Mouse (Mus musculus) heart, postnatal 0 days (tissue): ENCODE data around the gene Wdr83os. TPM values are rescaled to one million over a fixed set of nuclear protein-coding genes. Genes with fewer than 3 reads are reported as not detected.

Experiments
- ATAC-seq: fragments of 200-750 bp; cut with Nextera tagmentation; 2 replicates; pipeline ENCODE4 v1.8.0; 2017; ENCODE audit warnings: low read depth, moderate number of reproducible peaks, moderate library complexity; ENCODE audit not compliant: insufficient read depth
- DNase-seq: peaks from one replicate; pipeline ENCODE4 v3.0.0-alpha.2; 2016; ENCODE audit warnings: low spot score
- H3K27ac ChIP-seq: fragments of 300-500 bp; sonication (generic); 2 replicates; pipeline ENCODE4 v1.5.1; 2014; ENCODE audit warnings: low read depth, mild to moderate bottlenecking
- H3K27me3 ChIP-seq: fragments of 300-500 bp; sonication (generic); 2 replicates; pipeline ENCODE4 v1.6.1; 2014; ENCODE audit warnings: low read length, mixed read lengths; ENCODE audit not compliant: control insufficient read depth, insufficient read depth
- H3K36me3 ChIP-seq: fragments of 300-500 bp; sonication (generic); replicated peaks from 2 replicates; pipeline ENCODE4 v1.6.1; 2014; ENCODE audit warnings: low read length, mixed read lengths; ENCODE audit not compliant: control insufficient read depth, insufficient read depth
- H3K4me1 ChIP-seq: fragments of 300-500 bp; sonication (generic); 2 replicates; pipeline ENCODE4 v1.6.1; 2014; ENCODE audit warnings: antibody characterized with exemption; ENCODE audit not compliant: control insufficient read depth, insufficient read depth
- H3K4me2 ChIP-seq: fragments of 300-500 bp; sonication (generic); 2 replicates; pipeline ENCODE4 v1.6.1; 2014; ENCODE audit warnings: low read depth, mild to moderate bottlenecking, low read length, moderate library complexity
- H3K4me3 ChIP-seq: fragments of 300-500 bp; sonication (generic); 2 replicates; pipeline ENCODE4 v1.5.1; 2014; ENCODE audit warnings: low read depth, low read length
- H3K9ac ChIP-seq: fragments of 300-500 bp; sonication (generic); replicated peaks from 2 replicates; pipeline ENCODE4 v1.6.1; 2014; ENCODE audit warnings: low read depth, low read length, mixed read lengths
- H3K9me3 ChIP-seq: fragments of 300-500 bp; sonication (generic); replicated peaks from 2 replicates; pipeline ENCODE4 v1.6.1; 2016; ENCODE audit warnings: low read length; ENCODE audit not compliant: control insufficient read depth
- CTCF ChIP-seq: IDR thresholded peaks from 2 replicates; pipeline ENCODE4 v1.5.1; 2016; ENCODE audit warnings: antibody characterized with exemption, control low read depth, low read depth
- EP300 ChIP-seq: IDR thresholded peaks from 2 replicates; pipeline ENCODE4 v1.6.1; 2016; ENCODE audit warnings: antibody characterized with exemption, low read depth
- WGBS: fragments of 180-500 bp; shearing (Covaris S2); extraction: QIAGEN DNeasy Blood & Tissue Kit; methylation state at CpG from one replicate; pipeline ENCODE4 v1.1.7; 2014; 5-methylcytosine and 5-hydroxymethylcytosine counted together
- polyA plus RNA-seq: library from polyadenylated mRNA; unstranded; fragments of >200 nt; fragmentation: Nextera tagmentation; extraction: Ambion mirVana; gene quantifications from 2 replicates; pipeline ENCODE4 v1.2.1, GENCODE M21; 2015
- total RNA-seq: library from RNA; depleted of rRNA; stranded (reverse); fragments of >200 nt; gene quantifications from 2 replicates; pipeline ENCODE4 v1.2.3, GENCODE M21; 2014; ENCODE audit warnings: low replicate concordance

Gene Wdr83os
- total and polyA plus RNA-seq, 2 experiments from 2014 or later = 99.8 to 101 TPM

GRCm38 (mm10) chr8:85083108-85083813 is 2.7 kb downstream of the Wdr83os start, which contains the start of gene Man2b1:
Man2b1 (plus strand) TSS chr8:85083270.
- Histone ChIP-seq H3K9ac (peak within 1 kb of the TSS; percentile 58), H3K4me3 (peak within 1 kb of the TSS; percentile 80), H3K27ac (peak within 1 kb of the TSS; percentile 55)

GRCm38 (mm10) chr8:85084633-85085032 is 4.1 kb downstream of the Wdr83os start:
- H3K4me2 ChIP-seq = no peak overlapping the region
- no peak for ATAC-seq
- WGBS = 75% methylated on average over 8 of the region's 8 CpGs

More at GRCm38 (mm10) chr8:85083108-85083813, 2.7 kb downstream of the Wdr83os start, which contains the start of gene Man2b1:
- DNase-seq (peak; percentile 82), ATAC-seq (peak; percentile 88)
- Histone ChIP-seq H3K27me3 (no peaks in the 10 kb centered on the region), H3K4me2 (peak within 1 kb of the TSS; percentile 93), H3K36me3 (peaks cover 31% of the 10 kb centered on the region), H3K9me3 (no peaks in the 10 kb centered on the region), H3K4me1 (peaks cover 20% of the 10 kb centered on the region)
- TF ChIP-seq CTCF (peak; percentile 35), EP300 (no peak)
- under 1% methylated on average over 30 of the region's 30 CpGs for WGBS

GRCm38 (mm10) chr8:85086238-85086637 is 5.7 kb downstream of the Wdr83os start:
- Histone ChIP-seq H3K27me3 (no peaks in the 10 kb centered on the region), H3K4me2 (no peak overlapping the region), H3K4me3 (no peak overlapping the region), H3K9ac (no peak overlapping the region), H3K36me3 (peaks cover 36% of the 10 kb centered on the region), H3K9me3 (no peaks in the 10 kb centered on the region), H3K27ac (no peak overlapping the region), H3K4me1 (peaks cover 11% of the 10 kb centered on the region)
- no peak for ATAC-seq
- no peak for DNase-seq
- 74% methylated on average over 3 of the region's 3 CpGs for WGBS
- no peak for TF ChIP-seq CTCF
- TF ChIP-seq EP300 = no peak

More at GRCm38 (mm10) chr8:85084633-85085032, 4.1 kb downstream of the Wdr83os start:
- H3K27ac ChIP-seq = no peak overlapping the region
- H3K4me3 ChIP-seq = no peak overlapping the region
- TF ChIP-seq EP300 (no peak), CTCF (no peak)
- peaks cover 36% of the 10 kb centered on the region for H3K36me3 ChIP-seq
- no peak for DNase-seq
- H3K9ac ChIP-seq = no peak overlapping the region
- H3K4me1 ChIP-seq = peaks cover 18% of the 10 kb centered on the region
- no peaks in the 10 kb centered on the region for H3K9me3 ChIP-seq
- H3K27me3 ChIP-seq = no peaks in the 10 kb centered on the region

GRCm38 (mm10) chr8:85088771-85089170 is 8.2 kb downstream of the Wdr83os start:
- 58% methylated on average over 2 of the region's 2 CpGs for WGBS
- Histone ChIP-seq H3K9ac (no peak overlapping the region), H3K4me3 (no peak overlapping the region), H3K4me2 (no peak overlapping the region), H3K27me3 (no peaks in the 10 kb centered on the region), H3K9me3 (no peaks in the 10 kb centered on the region), H3K27ac (no peak overlapping the region), H3K36me3 (peaks cover 48% of the 10 kb centered on the region), H3K4me1 (peaks cover 7% of the 10 kb centered on the region)
- DNase-seq (no peak), ATAC-seq (no peak)
- TF ChIP-seq CTCF (no peak), EP300 (no peak)

GRCm38 (mm10) chr8:85090856-85091255 is 10.3 kb downstream of the Wdr83os start:
- ATAC-seq (no peak), DNase-seq (no peak)
- Histone ChIP-seq H3K9ac (no peak overlapping the region), H3K9me3 (no peaks in the 10 kb centered on the region), H3K27me3 (no peaks in the 10 kb centered on the region), H3K4me1 (no peaks in the 10 kb centered on the region), H3K4me2 (no peak overlapping the region), H3K36me3 (peaks cover 53% of the 10 kb centered on the region), H3K27ac (no peak overlapping the region), H3K4me3 (no peak overlapping the region)
- TF ChIP-seq EP300 = no peak
- TF ChIP-seq CTCF = no peak
- 86% methylated on average over 11 of the region's 11 CpGs for WGBS
